Mouse (Mus musculus) layer of hippocampus, postnatal 25 days (tissue): ENCODE measurements around the gene Sapcd1. TPM values are rescaled to one million over a fixed set of nuclear protein-coding genes. Genes with fewer than 3 reads are reported as not detected.
"Not testable (repeated sequence)": the region's sequence is repeated elsewhere in the genome, so short reads cannot be mapped to it uniquely, and the experiment has no call there.

Source experiments
- DNase-seq, 2 experiments: peaks; one replicate each; pipeline ENCODE4 v3.0.0; 2022; ENCODE audit warnings: mixed read lengths in 2 of 2, low spot score in 1 of 2; ENCODE audit errors: extremely low spot score in 1 of 2
- total RNA-seq, 2 experiments: library from RNA; stranded (reverse); gene quantifications; 2 replicates each; pipeline ENCODE4 v1.2.3; 2021

The Sapcd1 gene
- total RNA-seq, 2 experiments from 2014 or later, result 0.64 to 1.1 TPM

DNA sequence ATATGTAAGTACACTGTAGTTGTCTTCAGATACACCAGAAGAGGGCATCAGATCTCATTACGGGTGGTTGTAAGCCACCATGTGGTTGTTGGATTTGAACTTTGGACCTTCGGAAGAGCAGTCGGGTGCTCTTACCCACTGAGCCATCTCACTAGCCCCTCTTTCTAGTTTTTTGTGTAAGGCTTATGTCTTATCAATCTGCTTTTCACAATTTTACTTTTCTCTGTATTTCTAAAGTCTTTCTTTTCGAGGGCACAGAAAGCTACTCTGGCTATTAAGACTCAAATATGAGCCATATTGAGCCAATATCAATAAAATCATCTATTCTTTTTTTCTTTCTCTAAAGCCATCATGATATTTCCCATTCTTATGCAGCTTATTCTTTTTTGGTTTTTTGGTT, 32.6 kb downstream of the Sapcd1 start:
- DNase-seq, result not testable (repeated sequence)

DNA sequence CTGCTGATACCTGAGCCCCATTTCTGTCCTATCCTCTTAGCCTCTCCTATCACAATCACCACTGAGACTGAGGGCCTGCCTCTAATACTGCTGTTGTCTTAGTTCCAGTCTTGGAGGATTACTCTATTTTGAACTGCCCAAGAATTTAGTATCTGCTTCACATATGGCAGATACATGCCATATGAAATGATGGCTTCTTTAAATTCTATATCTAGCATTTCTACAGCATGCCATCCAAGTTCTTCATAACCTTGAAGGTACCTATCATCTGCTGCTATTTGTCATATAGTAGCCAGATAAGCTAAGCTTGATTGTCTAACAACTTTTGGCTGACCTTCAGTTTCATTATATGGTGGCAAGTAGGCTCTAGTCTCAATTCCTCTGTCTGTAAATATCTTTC, 33.1 kb downstream of the Sapcd1 start:
- DNase-seq, result no peak

DNA sequence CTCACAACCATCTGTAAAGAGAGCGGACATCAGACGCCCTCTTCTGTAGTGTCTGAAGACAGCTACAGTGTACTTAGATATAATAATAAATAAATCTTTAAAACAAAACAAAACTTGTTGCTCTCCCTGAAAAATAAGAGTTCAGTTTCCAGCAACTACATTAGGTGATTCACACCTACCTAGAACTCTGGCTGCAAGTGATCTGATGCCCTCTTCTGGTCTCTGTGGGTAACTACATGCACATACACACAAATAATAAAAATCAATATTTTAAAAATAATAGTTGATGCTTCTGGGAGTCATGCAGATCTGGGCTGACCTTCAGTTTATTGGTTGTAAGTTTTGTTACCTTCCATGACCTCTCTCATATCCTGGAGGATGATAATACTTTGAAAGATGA, 43.6 kb downstream of the Sapcd1 start:
- DNase-seq, result no peak

GRCm38 (mm10) chr17:34982328-34982727, 45.5 kb downstream of the Sapcd1 start:
- no peak for DNase-seq

GRCm38 (mm10) chr17:34981690-34982180, 46.1 kb downstream of the Sapcd1 start, which contains the start of gene Lsm2:
Gene Lsm2, plus strand, starts transcription at chr17:34981862.
- peak; percentile 78 to 98 for DNase-seq

DNA sequence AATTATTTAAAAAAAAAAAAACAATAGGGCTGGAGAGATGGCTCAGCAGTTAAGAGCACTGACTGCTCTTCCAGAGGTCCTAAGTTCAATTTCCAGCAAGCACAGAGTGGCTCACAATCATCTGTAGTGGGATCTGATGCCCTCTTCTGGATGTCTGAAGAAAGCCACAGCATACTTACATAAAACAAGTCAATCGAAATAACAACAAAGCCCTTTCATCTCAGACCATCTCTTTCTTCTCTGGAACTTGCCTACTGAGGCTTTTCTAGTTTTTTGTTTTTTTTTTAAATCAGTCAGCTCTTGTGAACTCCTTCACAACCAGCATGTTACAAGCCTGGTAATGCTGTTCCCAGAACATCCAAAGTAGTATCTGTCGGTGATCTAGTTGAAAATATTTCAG, 47.2 kb downstream of the Sapcd1 start:
- DNase-seq, result no peak

- DNase-seq, result no peak
Observed at GRCm38 (mm10) chr17:34979631-34980030, 48.2 kb downstream of the Sapcd1 start.

DNA sequence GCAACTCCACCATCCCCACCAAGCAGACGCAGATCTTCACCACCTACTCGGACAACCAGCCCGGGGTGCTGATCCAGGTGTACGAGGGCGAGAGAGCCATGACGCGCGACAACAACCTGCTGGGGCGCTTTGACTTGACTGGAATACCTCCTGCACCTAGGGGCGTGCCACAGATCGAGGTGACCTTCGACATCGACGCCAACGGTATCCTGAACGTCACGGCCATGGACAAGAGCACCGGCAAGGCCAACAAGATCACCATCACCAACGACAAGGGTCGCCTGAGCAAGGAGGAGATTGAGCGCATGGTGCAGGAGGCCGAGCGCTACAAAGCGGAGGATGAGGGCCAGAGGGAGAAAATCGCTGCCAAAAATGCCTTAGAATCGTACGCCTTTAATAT, 49.6 kb downstream of the Sapcd1 start:
- no peak for DNase-seq

GRCm38 (mm10) chr17:34977000-34977399, 50.8 kb downstream of the Sapcd1 start:
- DNase-seq, result no peak

Other genes with a start within 250 kb of the Sapcd1 start
- under 1 TPM; 0.12 to 0.19 TPM for gene Cyp21a1, start 223.5 kb downstream of the Sapcd1 start, total RNA-seq
- 10 to 100 TPM; 57.3 to 59.8 TPM for gene Stk19, start 191.1 kb downstream of the Sapcd1 start, total RNA-seq
- 10 to 100 TPM; 36.7 to 37.7 TPM for gene Dxo, start 191.0 kb downstream of the Sapcd1 start, total RNA-seq
- 10 to 100 TPM; 64.7 to 72.4 TPM for gene Skiv2l, start 177.8 kb downstream of the Sapcd1 start, total RNA-seq
- gene Nelfe, start 177.6 kb downstream of the Sapcd1 start, total RNA-seq, result 10 to 100 TPM; 32.1 to 39.1 TPM
- under 1 TPM in 1 of 2 experiments, not detected in 1; 0.17 TPM for gene Cfb, start 165.5 kb downstream of the Sapcd1 start, total RNA-seq
- 1 to 10 TPM; 7.3 to 7.7 TPM for gene Zbtb12, start 148.5 kb downstream of the Sapcd1 start, total RNA-seq
- gene Gm20547, start 146.0 kb downstream of the Sapcd1 start, total RNA-seq, result not detected
- 1 to 10 TPM in 1 of 2 experiments, under 1 TPM in 1; 0.86 to 1.9 TPM for gene C2, start 129.8 kb downstream of the Sapcd1 start, total RNA-seq
- 100 to 1,000 TPM; 164 to 188 TPM for gene Ehmt2, start 129.5 kb downstream of the Sapcd1 start, total RNA-seq
- gene Slc44a4, start 113.5 kb downstream of the Sapcd1 start, total RNA-seq, result under 1 TPM; 0.20 to 0.21 TPM
- 10 to 100 TPM; 37.2 to 37.4 TPM for gene Neu1, start 96.8 kb downstream of the Sapcd1 start, total RNA-seq
- 10 to 100 TPM; 17.0 to 23.5 TPM for gene Hspa1b, start 68.8 kb downstream of the Sapcd1 start, total RNA-seq
- gene Gm20481, start 58.1 kb downstream of the Sapcd1 start, total RNA-seq, result not detected
- 10 to 100 TPM; 14.9 to 17.9 TPM for gene Hspa1a, start 55.9 kb downstream of the Sapcd1 start, total RNA-seq
- gene Hspa1l, start 55.3 kb downstream of the Sapcd1 start, total RNA-seq, result under 1 TPM; 0.22 to 0.31 TPM
- gene Lsm2, start 46.2 kb downstream of the Sapcd1 start, total RNA-seq, result 10 to 100 TPM; 18.1 to 19.3 TPM
- gene Vars, start 27.0 kb downstream of the Sapcd1 start, total RNA-seq, result 10 to 100 TPM; 43.7 to 55.6 TPM
- gene Vwa7, start 11.4 kb downstream of the Sapcd1 start, total RNA-seq, result under 1 TPM; 0.07 to 0.23 TPM
- gene Msh5, start 18.7 kb upstream of the Sapcd1 start, total RNA-seq, result under 1 TPM; 0.62 to 0.82 TPM
- 10 to 100 TPM in 1 of 2 experiments, 1 to 10 TPM in 1; 9.7 to 10.1 TPM for gene Clic1, start 21.9 kb upstream of the Sapcd1 start, total RNA-seq
- gene Ddah2, start 31.0 kb upstream of the Sapcd1 start, total RNA-seq, result 10 to 100 TPM; 19.5 to 20.7 TPM
- not detected for gene Ly6g6c, start 37.4 kb upstream of the Sapcd1 start, total RNA-seq
- gene Mpig6b, start 38.2 kb upstream of the Sapcd1 start, total RNA-seq, result not detected
- gene Ly6g6e, start 48.9 kb upstream of the Sapcd1 start, total RNA-seq, result 1 to 10 TPM; 4.1 to 4.3 TPM
- 1 to 10 TPM in 1 of 2 experiments, under 1 TPM in 1; 0.80 to 1.2 TPM for gene Ly6g6d, start 50.0 kb upstream of the Sapcd1 start, total RNA-seq
- gene Ly6g6f, start 57.6 kb upstream of the Sapcd1 start, total RNA-seq, result not detected
- gene Abhd16a, start 61.2 kb upstream of the Sapcd1 start, total RNA-seq, result 10 to 100 TPM; 97.9 to 98.1 TPM
- not detected for gene Ly6g5c, start 80.3 kb upstream of the Sapcd1 start, total RNA-seq
- under 1 TPM; 0.42 to 0.54 TPM for gene Ly6g5b, start 87.4 kb upstream of the Sapcd1 start, total RNA-seq
- gene Gpank1, start 93.4 kb upstream of the Sapcd1 start, total RNA-seq, result 10 to 100 TPM; 14.2 to 14.4 TPM
- gene Csnk2b, start 94.0 kb upstream of the Sapcd1 start, total RNA-seq, result 100 to 1,000 TPM; 179 to 181 TPM
- 10 to 100 TPM; 27.0 to 27.3 TPM for gene D17H6S53E, start 98.4 kb upstream of the Sapcd1 start, total RNA-seq
- gene Apom, start 104.0 kb upstream of the Sapcd1 start, total RNA-seq, result not detected
- gene Bag6, start 107.2 kb upstream of the Sapcd1 start, total RNA-seq, result 100 to 1,000 TPM; 290 to 320 TPM
- gene Prrc2a, start 136.9 kb upstream of the Sapcd1 start, total RNA-seq, result 100 to 1,000 TPM; 302 to 353 TPM
- 10 to 100 TPM; 10.4 to 10.8 TPM for gene Aif1, start 148.1 kb upstream of the Sapcd1 start, total RNA-seq
- gene Lst1, start 160.4 kb upstream of the Sapcd1 start, total RNA-seq, result 1 to 10 TPM; 8.1 to 8.9 TPM
- gene Ltb, start 166.4 kb upstream of the Sapcd1 start, total RNA-seq, result under 1 TPM; 0.42 to 0.54 TPM
- gene Tnf, start 174.0 kb upstream of the Sapcd1 start, total RNA-seq, result not detected
- gene Lta, start 177.3 kb upstream of the Sapcd1 start, total RNA-seq, result under 1 TPM in 1 of 2 experiments, not detected in 1; 0.20 TPM
- not detected for gene Gm16181, start 192.8 kb upstream of the Sapcd1 start, total RNA-seq
- 100 to 1,000 TPM; 607 to 639 TPM for gene Atp6v1g2, start 205.6 kb upstream of the Sapcd1 start, total RNA-seq
- 10 to 100 TPM; 13.7 to 14.8 TPM for gene Nfkbil1, start 207.8 kb upstream of the Sapcd1 start, total RNA-seq
- gene Ddx39b, start 213.7 kb upstream of the Sapcd1 start, total RNA-seq, result 100 to 1,000 TPM; 213 to 229 TPM
- 10 to 100 TPM; 14.6 to 15.9 TPM for gene H2-D1, start 234.7 kb upstream of the Sapcd1 start, total RNA-seq